Mouse (Mus musculus) kidney, postnatal 0 days (tissue): ENCODE results near the gene Lemd1. TPM values are rescaled to one million over a fixed set of nuclear protein-coding genes. Genes with fewer than 3 reads are reported as not detected.

Experiments used
- ATAC-seq: fragments of 200-750 bp; cut with Nextera tagmentation; replicated peaks from 2 replicates; pipeline ENCODE4 v1.8.0; 2017; ENCODE audit warnings: low read depth, moderate number of reproducible peaks, moderate TSS enrichment, moderate library complexity; ENCODE audit not compliant: low FRiP score
- DNase-seq: peaks from one replicate; pipeline ENCODE4 v3.0.0-alpha.2; 2016; ENCODE audit warnings: low spot score
- H3K27ac ChIP-seq: fragments of 300-500 bp; sonication (generic); 2 replicates; pipeline ENCODE4 v1.5.1; 2014; ENCODE audit warnings: mild to moderate bottlenecking
- H3K27me3 ChIP-seq: fragments of 300-500 bp; sonication (generic); 2 replicates; pipeline ENCODE4 v1.6.1; 2014; ENCODE audit warnings: low read length, mixed read lengths; ENCODE audit not compliant: insufficient read depth
- H3K36me3 ChIP-seq: fragments of 300-500 bp; sonication (generic); 2 replicates; pipeline ENCODE4 v1.6.1; 2014; ENCODE audit warnings: low read length, mixed read lengths; ENCODE audit not compliant: insufficient read depth
- H3K4me1 ChIP-seq: fragments of 300-500 bp; sonication (generic); replicated peaks from 2 replicates; pipeline ENCODE4 v1.6.1; 2014; ENCODE audit warnings: antibody characterized with exemption, low read length, mixed read lengths; ENCODE audit not compliant: insufficient read depth
- H3K4me2 ChIP-seq: fragments of 300-500 bp; sonication (generic); 2 replicates; pipeline ENCODE4 v1.6.1; 2014; ENCODE audit warnings: mild to moderate bottlenecking, low read length, moderate library complexity, mixed read lengths
- H3K4me3 ChIP-seq: fragments of 300-500 bp; sonication (generic); replicated peaks from 2 replicates; pipeline ENCODE4 v1.5.1; 2014; ENCODE audit warnings: low read depth, low read length
- H3K9ac ChIP-seq: fragments of 300-500 bp; sonication (generic); 2 replicates; pipeline ENCODE4 v1.6.1; 2014; ENCODE audit warnings: low read depth, low read length
- H3K9me3 ChIP-seq: fragments of 300-500 bp; sonication (generic); replicated peaks from 2 replicates; pipeline ENCODE4 v1.6.1; 2016; ENCODE audit warnings: low read length, inconsistent platforms, mixed read lengths
- CTCF ChIP-seq: IDR thresholded peaks from 2 replicates; pipeline ENCODE4 v1.5.1; 2016; ENCODE audit warnings: antibody characterized with exemption, low read depth, mild to moderate bottlenecking, moderate library complexity
- WGBS: fragments of 180-500 bp; shearing (Covaris S2); extraction: QIAGEN DNeasy Blood & Tissue Kit; methylation state at CpG from one replicate; pipeline ENCODE4 v1.1.7; 2014; 5-methylcytosine and 5-hydroxymethylcytosine counted together
- polyA plus RNA-seq: library from polyadenylated mRNA; unstranded; fragments of >200 nt; fragmentation: Nextera tagmentation; extraction: Ambion mirVana; gene quantifications from 2 replicates; pipeline ENCODE4 v1.2.1, GENCODE M21; 2015

Gene Lemd1
- polyA plus RNA-seq, 1 experiment from 2014 or later: 0.37 TPM

DNA sequence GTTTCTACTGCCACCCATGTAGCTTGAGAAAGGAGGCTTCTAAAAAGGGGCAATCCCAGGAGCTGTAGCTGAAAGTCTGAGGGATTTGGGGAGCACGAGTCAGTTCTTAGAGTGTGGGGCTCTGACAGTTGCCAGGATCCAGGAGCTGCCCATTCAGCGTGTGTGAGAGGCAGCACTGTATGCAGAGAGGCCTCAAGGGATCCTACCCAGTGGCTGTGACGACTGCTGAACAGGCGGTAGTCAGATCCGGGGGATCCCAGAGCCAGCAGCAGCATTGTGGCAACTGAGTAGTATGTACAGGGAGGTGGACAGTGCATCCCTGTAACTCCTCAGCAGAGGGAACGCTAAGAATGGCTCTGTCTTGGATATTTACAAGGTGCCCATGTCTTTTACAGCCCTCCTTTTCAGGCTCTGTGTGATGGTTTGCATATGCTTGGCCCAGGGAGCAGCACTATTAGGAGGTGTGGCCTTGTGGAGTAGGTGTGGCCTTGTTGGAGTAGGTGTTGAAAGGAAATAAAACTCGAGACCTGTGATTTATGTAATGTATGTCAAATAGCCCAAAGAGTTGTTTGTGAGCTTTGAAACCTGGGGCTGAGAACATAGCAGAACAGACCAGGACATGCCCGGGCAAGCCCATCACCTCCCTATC is 74.1 kb downstream of the Lemd1 start:
- peak; percentile 63; the same call in 1 of the 2 replicates for ATAC-seq
- peak; percentile 71 for DNase-seq

DNA sequence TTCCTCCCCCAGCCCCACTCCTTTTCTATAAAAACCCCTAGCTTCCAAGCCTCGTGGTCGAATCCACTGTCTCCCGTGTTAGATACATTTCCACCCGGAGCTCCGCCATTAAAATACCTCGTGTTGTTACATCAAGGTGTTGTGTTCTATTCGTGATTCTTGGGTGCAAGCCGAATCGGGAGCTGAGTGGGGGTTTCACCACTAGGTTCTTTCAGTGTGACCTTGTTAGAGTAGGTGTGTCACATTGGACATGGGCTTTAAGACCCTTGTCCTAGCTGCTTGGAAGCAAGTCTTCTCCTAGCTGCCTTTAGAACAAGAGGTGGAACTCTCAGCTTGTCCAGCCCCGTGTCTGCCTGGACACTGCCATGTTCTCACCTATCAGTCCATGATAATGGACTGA is 74.7 kb downstream of the Lemd1 start:
- Histone ChIP-seq H3K27me3 (no peaks in the 10 kb centered on the region), H3K4me3 (no peak overlapping the region), H3K4me2 (no peak overlapping the region), H3K9ac (no peak overlapping the region), H3K4me1 (peaks cover 8% of the 10 kb centered on the region; the same call in 1 of the 2 replicates), H3K36me3 (no peaks in the 10 kb centered on the region), H3K27ac (0 out of 2 replicates have a peak overlapping the region, but pooled peaks have one; percentile 55), H3K9me3 (no peaks in the 10 kb centered on the region)
- no peak for TF ChIP-seq CTCF
- ATAC-seq: no peak
- WGBS: 74% methylated on average over 10 of the region's 10 CpGs
- no peak for DNase-seq

More for the DNA sequence above, 74.1 kb downstream of the Lemd1 start:
- Histone ChIP-seq H3K27me3 (no peaks in the 10 kb centered on the region), H3K27ac (no peak overlapping the region), H3K36me3 (no peaks in the 10 kb centered on the region), H3K4me3 (no peak overlapping the region), H3K9ac (no peak overlapping the region), H3K4me2 (no peak overlapping the region), H3K9me3 (no peaks in the 10 kb centered on the region), H3K4me1 (peaks cover 8% of the 10 kb centered on the region; the same call in 1 of the 2 replicates)
- WGBS: 26% methylated on average over 8 of the region's 8 CpGs
- no peak for TF ChIP-seq CTCF

DNA sequence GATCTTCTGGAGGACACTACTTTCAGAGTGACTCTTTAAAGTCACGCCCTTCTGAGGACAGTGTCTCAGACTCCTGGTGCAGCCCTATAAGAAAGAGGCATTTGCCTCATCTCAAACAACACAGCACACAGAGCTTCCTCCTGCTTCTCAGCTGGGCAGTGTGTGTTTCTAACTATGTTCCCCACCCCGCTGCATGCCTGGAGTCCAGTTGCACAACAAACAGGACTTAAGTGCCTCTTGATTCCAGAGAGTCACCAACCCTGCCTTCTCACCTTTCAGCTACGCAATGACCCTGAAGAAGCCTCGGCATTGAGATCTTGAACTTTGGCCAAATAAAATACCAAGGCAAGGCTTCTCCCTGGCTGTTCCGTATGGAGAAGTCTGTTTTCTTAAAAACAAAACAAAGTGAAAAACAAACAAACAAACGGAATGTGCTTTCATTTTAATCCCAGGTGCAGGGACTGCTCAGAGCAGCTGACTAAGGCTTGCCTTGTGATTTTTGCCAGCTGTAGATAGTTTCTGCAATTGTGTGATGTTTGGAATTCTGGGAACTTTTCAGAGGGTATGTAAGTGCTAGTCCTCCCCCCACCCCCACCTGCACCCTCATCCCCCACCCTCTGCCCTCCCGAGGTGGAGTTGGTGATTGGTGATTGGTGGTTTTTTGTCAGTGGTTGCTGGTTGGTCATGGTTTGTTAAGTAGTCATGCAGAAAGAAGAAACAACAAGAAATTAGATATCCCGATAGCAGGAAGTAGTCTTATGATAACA is 75.7 kb downstream of the Lemd1 start:
- no peak overlapping the region for H3K4me3 ChIP-seq
- DNase-seq (peak; percentile 86), ATAC-seq (peak; percentile 72)
- no peaks in the 10 kb centered on the region for H3K27me3 ChIP-seq
- H3K27ac ChIP-seq: peak overlapping the region; percentile 55
- H3K9ac ChIP-seq: no peak overlapping the region
- WGBS: 16% methylated on average over 8 of the region's 8 CpGs
- H3K4me2 ChIP-seq: peak overlapping the region; percentile 27
- peaks cover 8% of the 10 kb centered on the region; the same call in 1 of the 2 replicates for H3K4me1 ChIP-seq
- no peaks in the 10 kb centered on the region for H3K36me3 ChIP-seq
- no peak for TF ChIP-seq CTCF
- no peaks in the 10 kb centered on the region for H3K9me3 ChIP-seq

DNA sequence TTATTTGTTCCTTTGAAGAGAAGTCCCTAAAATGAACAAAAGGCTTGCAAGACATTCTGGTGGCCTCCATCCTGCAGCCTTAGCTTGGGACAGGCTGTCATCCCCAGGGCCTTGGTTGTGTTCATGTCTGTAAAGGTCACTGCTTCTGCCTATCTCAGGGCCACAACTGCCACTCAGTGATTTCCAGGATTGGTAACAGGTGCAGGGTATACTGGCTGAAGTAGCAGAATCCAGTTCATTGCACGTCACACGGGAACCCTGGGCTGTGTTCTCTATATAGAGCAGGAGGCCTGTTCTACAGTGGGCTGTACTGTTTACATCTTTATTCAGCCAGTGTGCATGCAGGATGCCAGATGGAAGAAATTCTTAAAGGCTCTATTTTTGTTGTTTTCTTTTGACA is 76.7 kb downstream of the Lemd1 start:
- H3K27me3 ChIP-seq: no peaks in the 10 kb centered on the region
- no peak for TF ChIP-seq CTCF
- ATAC-seq (no peak), DNase-seq (no peak)
- H3K9me3 ChIP-seq: no peaks in the 10 kb centered on the region
- no peak overlapping the region for H3K4me2 ChIP-seq
- H3K36me3 ChIP-seq: no peaks in the 10 kb centered on the region
- H3K4me3 ChIP-seq: no peak overlapping the region
- 42% methylated on average over 2 of the region's 2 CpGs for WGBS
- no peak overlapping the region for H3K9ac ChIP-seq
- H3K4me1 ChIP-seq: peaks cover 8% of the 10 kb centered on the region; the same call in 1 of the 2 replicates
- peak overlapping the region; percentile 55 for H3K27ac ChIP-seq

DNA sequence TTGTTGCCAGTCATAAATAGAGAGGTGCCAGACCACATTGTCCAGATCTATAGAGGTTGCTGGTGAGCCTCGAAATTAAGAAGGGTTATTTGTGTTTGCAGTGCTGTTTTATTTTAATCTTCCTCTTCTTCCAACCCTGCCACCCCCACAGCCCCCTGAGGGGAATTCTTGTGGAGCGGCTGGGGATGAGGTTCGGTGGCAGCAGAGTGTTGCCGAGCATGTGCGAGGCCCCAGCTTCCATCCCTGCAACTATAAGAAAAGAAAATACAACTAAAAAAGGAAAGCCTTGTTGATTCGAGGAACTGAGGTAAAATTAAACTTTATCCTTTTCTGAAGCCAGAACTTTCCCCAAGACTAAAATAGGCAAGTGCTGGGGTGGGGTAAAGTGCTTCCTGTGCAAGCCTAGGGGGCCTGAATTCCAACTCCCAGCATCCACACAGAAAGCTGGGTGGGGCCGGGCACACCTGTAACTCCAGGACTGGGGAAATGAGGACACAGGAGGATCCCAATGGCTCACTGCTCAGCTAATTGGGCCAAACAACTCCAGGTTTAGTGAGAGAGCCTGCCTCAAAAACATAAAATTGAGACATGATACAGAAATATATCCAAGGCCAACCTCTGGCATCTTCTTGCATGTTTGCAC is 77.3 kb downstream of the Lemd1 start:
- Histone ChIP-seq H3K9ac (no peak overlapping the region), H3K4me2 (no peak overlapping the region), H3K4me1 (peaks cover 8% of the 10 kb centered on the region; the same call in 1 of the 2 replicates), H3K27me3 (no peaks in the 10 kb centered on the region), H3K9me3 (no peaks in the 10 kb centered on the region), H3K4me3 (no peak overlapping the region), H3K27ac (no peak overlapping the region), H3K36me3 (no peaks in the 10 kb centered on the region)
- 47% methylated on average over 7 of the region's 7 CpGs for WGBS
- ATAC-seq (no peak), DNase-seq (no peak)
- no peak for TF ChIP-seq CTCF

DNA sequence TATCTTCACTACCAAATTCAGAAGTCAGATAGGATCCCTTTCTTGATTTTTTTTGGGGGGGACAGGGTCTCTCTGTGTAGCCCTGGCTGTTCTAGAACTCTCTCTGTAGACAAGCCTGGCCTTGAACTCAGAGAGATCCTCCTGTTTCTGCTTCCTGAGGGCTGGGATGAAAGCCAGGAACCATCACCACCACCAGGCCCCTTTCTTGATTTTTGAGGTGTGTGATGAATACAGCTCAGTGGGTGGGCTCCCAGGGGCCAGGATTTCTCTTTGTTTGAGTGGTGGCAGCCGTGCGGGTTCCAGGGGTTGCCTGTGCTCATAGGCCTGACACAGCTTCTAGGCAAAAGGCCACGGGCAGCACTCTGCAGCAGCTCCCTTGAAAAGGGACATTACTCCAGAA is 80.0 kb downstream of the Lemd1 start:
- no peak for DNase-seq
- no peak for TF ChIP-seq CTCF
- 86% methylated on average over 3 of the region's 3 CpGs for WGBS
- ATAC-seq: no peak
- no peak overlapping the region for H3K4me3 ChIP-seq
- no peaks in the 10 kb centered on the region for H3K9me3 ChIP-seq
- H3K4me2 ChIP-seq: no peak overlapping the region
- H3K4me1 ChIP-seq: peaks cover 8% of the 10 kb centered on the region; the same call in 1 of the 2 replicates
- H3K9ac ChIP-seq: no peak overlapping the region
- H3K27ac ChIP-seq: no peak overlapping the region
- H3K36me3 ChIP-seq: no peaks in the 10 kb centered on the region
- no peaks in the 10 kb centered on the region for H3K27me3 ChIP-seq
